In the genomic region with DNA sequence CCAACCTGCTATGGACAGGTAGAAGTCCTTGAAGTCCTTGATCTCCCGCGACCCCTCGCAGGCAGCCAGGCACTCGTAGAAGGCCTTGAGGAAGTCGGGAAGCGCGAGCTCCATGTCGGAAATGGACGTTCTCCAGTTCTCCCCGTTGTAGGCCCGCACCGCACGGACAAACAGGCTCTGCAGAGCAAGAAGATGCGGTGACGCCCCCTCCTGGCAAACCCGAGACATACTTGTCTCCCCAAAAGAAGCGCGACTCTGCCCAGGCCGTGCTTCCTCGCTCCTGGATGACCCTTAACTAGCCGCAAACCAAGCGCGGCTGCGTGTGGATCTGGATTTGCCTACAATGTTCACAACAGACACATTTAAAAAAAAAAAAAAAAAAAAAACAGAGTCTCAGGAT, we compare ENCODE assay signal across 35 mouse cellular contexts. TPM values are rescaled to one million over a fixed set of nuclear protein-coding genes. Genes with fewer than 3 reads are reported as not detected.
DNase-seq lines count a peak whose midpoint lies in the region; ATAC-seq and TF ChIP-seq lines count a peak whose summit lies in the region.
"Had no signal": no experiment of that assay in that cellular context is flagged by ENCODE, and none has a peak within 500 bp of the region (broad histone marks: within the 10 kb centered on the region; RNA-seq: fewer than 3 reads in every experiment).

No protein-coding gene starts in this region.

- no peak overlapping the region for H3K27ac ChIP-seq in testis, adult 2 months (ENCODE audit: control insufficient read depth, insufficient read depth, low read depth, low read length)
- no peak overlapping the region for H3K27ac ChIP-seq in hindbrain, embryonic 13.5 days
- H3K27ac ChIP-seq in midbrain, embryonic 16.5 days (ENCODE audit: low read length): no peak overlapping the region
- H3K27ac ChIP-seq: embryonic facial prominence, embryonic 12.5 days; embryonic facial prominence, embryonic 15.5 days; gastrocnemius, adult 2 months; hindbrain, embryonic 12.5 days had no signal

- 90% methylated on average over 24 of the region's 24 CpGs for WGBS in hindbrain, embryonic 13.5 days
- WGBS in midbrain, embryonic 16.5 days: 92% methylated on average over 24 of the region's 24 CpGs

- no peaks in the 10 kb centered on the region for H3K27me3 ChIP-seq in testis, adult 2 months (ENCODE audit: control insufficient read depth, insufficient read depth, low read length)
- H3K27me3 ChIP-seq in hindbrain, embryonic 13.5 days: no peaks in the 10 kb centered on the region
- no peaks in the 10 kb centered on the region for H3K27me3 ChIP-seq in midbrain, embryonic 16.5 days (ENCODE audit: control insufficient read depth, insufficient read depth, low read depth, low read length)
- H3K27me3 ChIP-seq: embryonic facial prominence, embryonic 12.5 days; embryonic facial prominence, embryonic 15.5 days; hindbrain, embryonic 12.5 days; Patski had no signal

- no peak overlapping the region for H3K4me2 ChIP-seq in hindbrain, embryonic 13.5 days
- H3K4me2 ChIP-seq in midbrain, embryonic 16.5 days (ENCODE audit: low read length): no peak overlapping the region
- H3K4me2 ChIP-seq: embryonic facial prominence, embryonic 12.5 days; embryonic facial prominence, embryonic 15.5 days; heart, embryonic 11.5 days; hindbrain, embryonic 12.5 days had no signal

- DNase-seq in testis, postnatal 10 days (ENCODE audit: low spot score): no peak
- DNase-seq in ES-CJ7 (ENCODE audit: low read depth, low spot score) (peak; percentile 64), R1 (ENCODE audit: low read depth, low spot score) (peak; percentile 76)
- DNase-seq in testis, postnatal 14 days (ENCODE audit: low spot score): peak; percentile 27
- DNase-seq: adrenal gland, adult 8-10 months; adrenal gland, postnatal 25 days; cerebellum, adult 2 months; cerebellum, adult 9-11 months; cerebellum, postnatal 25 days; forebrain, postnatal 0 days; gastrocnemius, adult 2 months; gastrocnemius, postnatal 14 days; heart, adult 11 months had no signal

- no peaks in the 10 kb centered on the region for H3K36me3 ChIP-seq in testis, adult 2 months (ENCODE audit: control insufficient read depth, insufficient read depth, low read length)
- no peaks in the 10 kb centered on the region; the same call in 1 of the 2 replicates for H3K36me3 ChIP-seq in hindbrain, embryonic 13.5 days
- H3K36me3 ChIP-seq in midbrain, embryonic 16.5 days (ENCODE audit: control insufficient read depth, insufficient read depth, low read length): no peaks in the 10 kb centered on the region

- peak; percentile 24; the same call in 1 of the 2 replicates for TF ChIP-seq CTCF in testis, adult 2 months (IDR thresholded peaks at IDR 0.05; ENCODE audit: control insufficient read depth, insufficient read depth, insufficient replicate concordance, low read depth, low read length)

- no peaks in the 10 kb centered on the region for H3K9me3 ChIP-seq in hindbrain, embryonic 13.5 days
- H3K9me3 ChIP-seq in midbrain, embryonic 16.5 days (replicated peaks; ENCODE audit: control insufficient read depth, low read length, poor library complexity, severe bottlenecking): no peaks in the 10 kb centered on the region
- H3K9me3 ChIP-seq: embryonic facial prominence, embryonic 12.5 days; embryonic facial prominence, embryonic 15.5 days; hindbrain, embryonic 12.5 days had no signal

- H3K9ac ChIP-seq in hindbrain, embryonic 13.5 days: no peak overlapping the region
- no peak overlapping the region for H3K9ac ChIP-seq in midbrain, embryonic 16.5 days (ENCODE audit: low read depth, low read length)
- H3K9ac ChIP-seq: embryonic facial prominence, embryonic 12.5 days; embryonic facial prominence, embryonic 15.5 days; forebrain, postnatal 0 days; hindbrain, embryonic 12.5 days had no signal

- TF ChIP-seq POLR2A in testis, adult 2 months (IDR thresholded peaks at IDR 0.05; ENCODE audit: control insufficient read depth, low read depth, low read length): no peak

- H3K4me1 ChIP-seq in testis, adult 2 months (ENCODE audit: control insufficient read depth, insufficient read depth, low read length): peaks cover 10% of the 10 kb centered on the region
- H3K4me1 ChIP-seq in hindbrain, embryonic 13.5 days (replicated peaks): no peaks in the 10 kb centered on the region
- H3K4me1 ChIP-seq in midbrain, embryonic 16.5 days (ENCODE audit: control insufficient read depth, insufficient read depth, low read length): no peaks in the 10 kb centered on the region
- H3K4me1 ChIP-seq: hindbrain, embryonic 12.5 days had no signal

- H3K4me3 ChIP-seq in testis, adult 2 months (ENCODE audit: control insufficient read depth, low read depth, low read length): peak overlapping the region; percentile 33; the same call in 1 of the 2 replicates
- no peak overlapping the region for H3K4me3 ChIP-seq in hindbrain, embryonic 13.5 days
- no peak overlapping the region for H3K4me3 ChIP-seq in midbrain, embryonic 16.5 days (ENCODE audit: low read depth, low read length)
- H3K4me3 ChIP-seq: embryonic facial prominence, embryonic 12.5 days; embryonic facial prominence, embryonic 15.5 days; gastrocnemius, adult 2 months; hindbrain, embryonic 12.5 days had no signal

- ATAC-seq in hindbrain, embryonic 13.5 days (ENCODE audit: low FRiP score): no peak
- ATAC-seq in erythroid progenitor cell, adult 5-6 weeks (replicated peaks; ENCODE audit: low FRiP score, poor library complexity, severe bottlenecking): no peak
- no peak for ATAC-seq in midbrain, embryonic 16.5 days
- ATAC-seq: activated CD4-positive, CD25-positive, alpha-beta regulatory T cell, adult 4 months; CD4-positive, CD25-positive, alpha-beta regulatory T cell, adult 4 months; forebrain, embryonic 14.5 days; forebrain, postnatal 0 days; hindbrain, embryonic 16.5 days; Patski had no signal

RNA-seq across cellular contexts. Expression of a gene that starts 5.8 kb away (rescaled TPM):
- 29.7 and 35.2 TPM in 2 replicates for polyA plus RNA-seq in testis, adult 2 months (2012; rRNA removed)
- polyA plus RNA-seq in hindbrain, embryonic 13.5 days (2015; fragmentation: Nextera tagmentation; extraction: Ambion mirVana): 27.4 and 32.6 TPM in 2 replicates
- 10.1 and 12.6 TPM in 2 replicates for total RNA-seq in erythroid progenitor cell, adult 5-6 weeks (2015; ENCODE audit: low replicate concordance)
- 1.7 and 3.5 TPM in 2 replicates for total RNA-seq in erythroid progenitor cell, adult 5-6 weeks (2017; ENCODE audit: low replicate concordance)
- 18.9 and 20.5 TPM in 2 replicates for polyA plus RNA-seq in midbrain, embryonic 16.5 days (2015; fragmentation: Nextera tagmentation; extraction: Ambion mirVana)

RNA-seq across cellular contexts. Expression of a gene that starts 16.2 kb away (rescaled TPM):
- polyA plus RNA-seq in testis, adult 2 months (2012; rRNA removed): 18.0 and 19.5 TPM in 2 replicates
- 27.0 and 29.1 TPM in 2 replicates for polyA plus RNA-seq in hindbrain, embryonic 13.5 days (2015; fragmentation: Nextera tagmentation; extraction: Ambion mirVana)
- 7.6 and 8.8 TPM in 2 replicates for total RNA-seq in erythroid progenitor cell, adult 5-6 weeks (2015; ENCODE audit: low replicate concordance)
- 2.3 and 3.3 TPM in 2 replicates for total RNA-seq in erythroid progenitor cell, adult 5-6 weeks (2017; ENCODE audit: low replicate concordance)
- 30.5 TPM in 2 replicates for polyA plus RNA-seq in midbrain, embryonic 16.5 days (2015; fragmentation: Nextera tagmentation; extraction: Ambion mirVana)

RNA-seq across cellular contexts. Expression of a gene that starts 16.2 kb away (rescaled TPM):
- 1.2 TPM in 2 replicates for polyA plus RNA-seq in testis, adult 2 months (2012; rRNA removed)
- 7.7 and 9.7 TPM in 2 replicates for polyA plus RNA-seq in hindbrain, embryonic 13.5 days (2015; fragmentation: Nextera tagmentation; extraction: Ambion mirVana)
- total RNA-seq in erythroid progenitor cell, adult 5-6 weeks (2015; ENCODE audit: low replicate concordance): not detected in 2 replicates
- 2.3 TPM in 2 replicates for total RNA-seq in erythroid progenitor cell, adult 5-6 weeks (2017; ENCODE audit: low replicate concordance)
- 9.6 and 10.8 TPM in 2 replicates for polyA plus RNA-seq in midbrain, embryonic 16.5 days (2015; fragmentation: Nextera tagmentation; extraction: Ambion mirVana)

RNA-seq across cellular contexts. Expression of a gene that starts 54.8 kb away (rescaled TPM):
- polyA plus RNA-seq in testis, adult 2 months (2012; rRNA removed): not detected in 2 replicates
- not detected in 2 replicates for polyA plus RNA-seq in hindbrain, embryonic 13.5 days (2015; fragmentation: Nextera tagmentation; extraction: Ambion mirVana)
- total RNA-seq in erythroid progenitor cell, adult 5-6 weeks (2015; ENCODE audit: low replicate concordance): not detected in 2 replicates
- not detected in 2 replicates for total RNA-seq in erythroid progenitor cell, adult 5-6 weeks (2017; ENCODE audit: low replicate concordance)
- polyA plus RNA-seq in midbrain, embryonic 16.5 days (2015; fragmentation: Nextera tagmentation; extraction: Ambion mirVana): not detected in 2 replicates
- total RNA-seq: adrenal gland, adult 8-10 months; adrenal gland, postnatal 25 days; common myeloid progenitor, adult 5-6 weeks; forebrain, postnatal 0 days; gastrocnemius, adult 2 months; gastrocnemius, postnatal 14 days; gastrocnemius, postnatal 4 days; heart, adult 8-10 months; heart, postnatal 25 days; hematopoietic stem cell, adult 5-6 weeks had no signal
- polyA plus RNA-seq: C2C12; cerebellum, adult 2 months; embryonic facial prominence, embryonic 12.5 days; embryonic facial prominence, embryonic 15.5 days; forebrain, embryonic 14.5 days; forebrain, postnatal 0 days; frontal cortex, adult 2 months; heart, embryonic 11.5 days; heart, embryonic 14.5 days; heart, postnatal 0 days; hindbrain, embryonic 12.5 days; hindbrain, embryonic 16.5 days; Patski had no signal
